Mouse (Mus musculus) ES-Bruce4 (cell line): ENCODE measurements at regions not wholly inside any gene's neighbourhood (a gene's known extent, or its start where the extent isn't known, plus 50 kb on each side); places are given as distances from the start of the nearest gene placed in this dataset.

Source experiments
- CTCF ChIP-seq: IDR thresholded peaks from one replicate; pipeline ENCODE4 v1.8.1; 2011; ENCODE audit warnings: low read depth, low read length
- EP300 ChIP-seq: IDR thresholded peaks from 2 replicates; pipeline ENCODE4 v1.6.1; 2011; ENCODE audit warnings: low read depth, low read length; ENCODE audit not compliant: insufficient read depth
- POLR2A ChIP-seq: IDR thresholded peaks from one replicate; pipeline ENCODE4 v1.8.1; 2011; ENCODE audit warnings: low read length; ENCODE audit not compliant: insufficient read depth

DNA sequence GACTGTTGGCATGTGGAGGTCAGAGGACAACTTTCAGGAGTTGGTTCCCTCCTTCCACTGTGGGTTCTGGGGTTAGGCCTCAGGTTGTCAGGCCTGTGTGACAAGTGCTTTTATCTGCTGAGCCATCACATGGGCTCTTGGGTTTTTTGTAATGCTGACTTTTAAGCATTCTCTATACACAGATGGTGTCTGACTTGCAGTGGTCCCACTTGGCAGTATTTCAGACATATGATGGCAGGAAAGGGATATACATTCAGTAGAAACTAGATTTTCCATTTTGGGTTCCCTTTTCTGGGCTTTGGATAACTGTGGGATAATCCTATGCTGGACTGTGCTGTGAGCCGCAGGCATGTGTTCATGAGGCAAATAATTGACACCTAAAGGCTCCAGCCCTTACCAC lies 75.3 kb upstream of the Sod3 start:
- TF ChIP-seq POLR2A (no peak), EP300 (no peak), CTCF (no peak)
